Mouse (Mus musculus): ENCODE measurements around the gene Pdgfb.

Pdgfb gene

DNA sequence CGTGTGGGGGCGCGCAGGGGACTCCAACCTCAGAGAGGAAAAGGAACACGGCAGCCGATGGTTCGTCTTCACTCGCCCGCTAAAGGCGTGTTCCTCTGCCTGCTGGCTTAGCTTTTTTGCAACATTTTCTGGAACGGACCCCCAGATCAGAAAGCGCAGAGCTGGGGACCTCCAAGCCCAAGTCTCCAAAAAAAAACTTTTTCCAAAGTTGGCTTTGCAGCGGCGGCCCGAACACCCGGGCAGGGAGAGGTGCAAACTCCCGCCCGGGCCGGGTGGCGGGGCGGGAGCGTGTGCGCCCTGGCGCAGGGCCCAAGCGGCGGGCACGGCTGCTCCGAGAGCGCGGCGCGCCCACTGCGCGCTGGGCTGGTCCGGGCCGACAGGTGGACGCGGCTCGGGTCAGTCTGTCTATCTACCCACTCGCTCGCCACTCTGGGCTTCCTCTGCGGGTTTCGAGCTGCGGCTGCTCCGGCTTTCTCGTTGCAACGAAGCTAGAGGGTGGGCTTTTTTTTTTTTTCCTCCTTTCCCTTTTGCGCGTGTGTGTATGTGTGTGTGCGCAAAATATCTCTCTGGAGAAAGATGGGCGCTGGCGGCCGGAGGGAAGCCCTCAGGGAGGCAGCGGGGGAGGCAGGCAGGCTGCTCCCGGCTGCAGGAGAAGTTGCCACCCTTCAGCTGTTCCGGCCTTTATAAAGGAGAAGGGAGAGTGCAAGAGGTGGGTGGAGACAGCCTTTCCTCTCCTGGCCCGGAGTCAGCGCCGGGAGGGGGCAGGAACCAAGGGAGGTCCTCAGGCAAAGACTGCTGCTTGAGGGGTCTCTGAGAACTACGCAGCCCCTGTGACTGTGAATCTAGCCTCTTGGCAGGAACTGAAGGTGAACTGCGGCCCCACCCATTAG is at the start of gene Pdgfb:
Pdgfb (minus strand) TSS at position 657 of the 890 bp plus-strand sequence.
- DNase-seq, result peak; percentile 35

- no peak for DNase-seq
Measured at GRCm38 (mm10) chr15:80062821-80063220, 48.0 kb upstream of the Pdgfb start.

DNA sequence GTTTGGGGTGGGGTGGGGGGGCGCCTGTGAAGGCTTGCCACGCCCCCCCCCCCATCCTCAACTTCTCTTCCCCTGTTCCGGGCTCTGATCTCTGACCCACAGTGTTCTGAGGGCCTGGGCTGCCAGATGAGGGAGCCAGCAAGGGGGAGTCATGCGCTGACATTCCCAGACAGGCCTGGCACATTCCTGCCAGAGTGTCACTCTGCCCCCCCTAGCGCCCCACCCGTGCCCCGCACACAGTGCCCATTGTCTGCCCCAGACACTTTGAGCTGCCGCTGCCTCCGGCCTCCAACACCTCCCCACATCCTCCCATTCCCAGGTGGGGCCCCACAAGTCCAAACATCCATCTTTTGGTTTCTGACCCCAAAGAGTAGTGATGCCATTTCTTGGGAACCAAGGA is 47.6 kb upstream of the Pdgfb start:
- DNase-seq, result no peak

- DNase-seq, result no peak
Measured at GRCm38 (mm10) chr15:80061071-80061550, 46.3 kb upstream of the Pdgfb start.

GRCm38 (mm10) chr15:80060356-80061070 is 45.7 kb upstream of the Pdgfb start:
- no peak for DNase-seq

GRCm38 (mm10) chr15:80059606-80060005 is 44.8 kb upstream of the Pdgfb start:
- DNase-seq, result no peak

- no peak for DNase-seq
Measured at GRCm38 (mm10) chr15:80058151-80058550, 43.4 kb upstream of the Pdgfb start.

DNA sequence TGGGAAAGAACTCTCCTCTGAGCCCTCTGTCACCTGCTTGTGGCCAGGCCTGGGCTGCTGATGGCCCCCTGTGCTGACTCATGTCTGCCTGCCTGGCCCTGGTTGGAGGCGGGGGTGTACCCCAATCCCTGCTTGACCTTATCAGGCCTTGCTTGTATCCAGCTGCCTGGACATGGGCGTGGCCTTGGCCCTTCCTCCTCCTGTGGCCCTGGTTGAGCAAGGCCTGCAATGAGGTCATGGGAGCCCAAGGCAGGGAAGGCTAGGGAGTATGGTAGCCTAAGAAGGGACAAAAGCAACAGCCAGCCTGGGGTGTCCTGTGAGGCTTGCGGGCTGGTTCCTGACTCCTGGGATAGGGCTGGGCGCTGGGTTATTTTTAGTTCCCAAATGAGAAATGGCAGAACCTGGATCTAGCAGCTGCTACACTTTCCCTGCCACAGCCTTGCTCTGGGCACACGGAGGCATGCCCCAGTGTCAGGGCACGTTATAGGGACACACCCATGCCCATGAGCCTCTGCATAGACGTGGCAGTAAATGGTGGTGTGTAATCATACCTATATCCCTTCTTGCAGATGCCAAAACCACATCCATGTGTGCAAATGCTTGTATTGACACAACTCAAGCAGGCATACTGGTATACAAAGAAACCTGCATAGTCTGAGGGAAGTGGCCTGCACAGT is 39.4 kb upstream of the Pdgfb start:
- no peak for DNase-seq

DNA sequence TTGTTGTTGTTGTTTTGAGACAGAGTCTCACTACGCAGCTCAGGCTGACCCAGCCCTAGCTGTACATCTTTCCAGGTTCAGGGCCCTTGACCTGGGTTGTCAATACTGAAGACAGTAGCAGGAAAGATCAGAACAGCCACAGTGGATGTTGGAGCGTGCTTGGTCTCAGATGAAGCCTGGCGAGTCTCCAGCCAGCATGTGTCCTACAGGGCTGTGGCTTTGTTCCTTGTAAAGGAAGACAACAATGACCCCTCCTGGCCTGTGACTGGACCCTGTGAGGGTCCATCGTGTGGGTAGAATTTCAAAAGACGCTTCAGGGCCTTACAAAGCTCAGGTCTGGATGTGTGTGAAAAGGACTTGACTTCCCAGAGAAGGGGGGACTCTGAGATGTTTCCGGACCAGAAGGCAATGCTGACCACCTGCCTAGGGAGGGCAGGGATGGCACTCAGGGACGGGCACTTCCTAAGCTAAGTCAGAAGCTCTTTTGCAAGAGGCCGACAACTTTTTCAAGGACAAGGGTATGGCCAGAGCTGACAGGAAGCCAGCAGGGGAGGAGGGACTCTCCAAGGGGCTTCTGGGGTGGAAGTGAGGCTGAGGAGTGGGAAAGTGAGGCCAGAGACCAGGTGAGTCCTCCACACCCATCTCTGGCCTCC is 38.7 kb upstream of the Pdgfb start:
- no peak for DNase-seq

- no peak for DNase-seq
Measured at GRCm38 (mm10) chr15:80051782-80052181, 37.0 kb upstream of the Pdgfb start.

DNA sequence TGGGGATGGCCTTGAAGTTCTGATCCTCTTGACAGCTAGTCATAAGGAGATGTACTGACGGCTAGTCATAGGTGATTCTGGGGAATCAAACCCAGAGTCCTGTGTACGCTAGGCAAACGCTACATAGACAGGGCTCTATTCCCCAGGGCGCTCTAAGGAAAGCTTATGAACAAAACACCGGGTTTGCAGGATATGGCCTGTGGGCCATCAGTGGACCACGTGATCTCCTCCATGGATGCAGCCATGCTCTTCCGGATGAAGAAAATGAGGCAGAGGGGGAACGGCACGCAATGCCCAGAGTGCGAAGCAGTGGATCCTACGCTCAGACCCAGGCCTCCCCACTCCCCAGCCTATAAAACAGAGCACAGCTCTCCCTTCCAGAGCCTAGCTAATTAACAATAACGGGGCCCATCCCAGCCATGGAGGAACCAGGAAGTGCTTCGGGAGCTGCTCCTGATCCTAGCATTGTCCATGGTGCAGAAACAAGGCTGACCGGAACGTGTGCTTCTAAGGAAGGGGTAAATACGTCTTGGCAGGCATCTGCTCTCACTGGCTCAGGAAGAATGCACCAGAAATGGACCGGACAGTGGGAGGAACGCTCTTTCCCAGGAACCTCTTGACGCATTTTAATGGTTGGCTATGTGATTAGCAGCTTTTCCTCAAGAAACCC is 36.5 kb upstream of the Pdgfb start:
- DNase-seq, result no peak

- DNase-seq, result no peak
Measured at GRCm38 (mm10) chr15:80050093-80050492, 35.3 kb upstream of the Pdgfb start.

GRCm38 (mm10) chr15:80047973-80048372 is 33.2 kb upstream of the Pdgfb start:
- DNase-seq, result no peak

GRCm38 (mm10) chr15:80047242-80047641 is 32.5 kb upstream of the Pdgfb start:
- DNase-seq, result no peak

DNA sequence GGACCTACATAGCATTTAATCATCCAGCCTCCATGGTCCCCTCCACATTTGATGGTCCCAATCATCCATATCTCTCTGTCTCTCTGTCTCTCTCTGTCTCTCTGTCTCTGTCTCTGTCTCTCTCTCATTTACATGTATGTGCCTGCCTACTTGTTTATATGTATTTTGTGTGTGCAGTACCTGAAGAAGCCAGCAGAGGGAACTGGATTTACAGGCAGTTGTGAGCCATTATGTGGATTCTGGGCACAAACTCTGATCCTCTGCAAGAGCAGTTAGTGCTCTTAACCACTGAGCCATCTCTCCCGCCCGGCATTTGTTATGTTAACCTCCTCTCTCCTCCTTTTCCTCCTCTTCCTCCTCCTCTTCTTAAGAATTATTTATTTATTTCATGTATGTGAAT is 31.0 kb upstream of the Pdgfb start:
- no peak for DNase-seq

GRCm38 (mm10) chr15:80044249-80044648 is 29.5 kb upstream of the Pdgfb start:
- DNase-seq, result no peak

DNA sequence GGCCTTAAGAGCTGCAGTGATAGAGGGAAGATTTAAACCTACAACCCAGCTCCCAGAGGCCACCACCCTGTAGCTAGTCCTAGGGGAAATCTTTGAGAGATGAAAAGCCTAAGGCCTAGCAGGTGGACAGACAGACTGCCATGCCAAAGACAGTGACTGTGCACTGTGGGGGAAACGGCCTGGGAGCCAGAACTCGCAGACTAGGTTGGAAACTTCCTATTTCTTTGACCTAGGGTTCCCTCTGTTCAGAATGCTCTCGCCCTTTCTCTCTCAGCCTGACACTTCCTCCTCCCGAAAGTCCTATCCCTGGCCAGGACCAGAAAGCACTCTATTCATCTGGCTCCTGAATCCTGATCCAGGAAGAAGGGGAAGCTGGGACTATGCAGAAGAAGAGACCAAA is 27.4 kb upstream of the Pdgfb start:
- no peak for DNase-seq

DNA sequence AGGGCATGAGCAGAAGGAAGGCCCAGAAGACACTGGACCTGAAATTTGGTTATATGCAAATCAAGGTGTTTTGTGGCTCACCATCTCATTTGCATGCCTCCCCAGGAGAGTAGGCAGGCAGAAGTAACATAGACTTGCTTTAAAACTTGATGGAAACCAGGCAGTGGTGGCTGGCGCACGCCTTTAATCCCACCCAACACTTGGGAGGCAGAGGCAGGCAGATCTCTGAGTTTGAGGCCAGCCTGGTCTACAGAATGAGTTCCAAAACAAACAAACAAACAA is 23.3 kb upstream of the Pdgfb start:
- no peak for DNase-seq

DNA sequence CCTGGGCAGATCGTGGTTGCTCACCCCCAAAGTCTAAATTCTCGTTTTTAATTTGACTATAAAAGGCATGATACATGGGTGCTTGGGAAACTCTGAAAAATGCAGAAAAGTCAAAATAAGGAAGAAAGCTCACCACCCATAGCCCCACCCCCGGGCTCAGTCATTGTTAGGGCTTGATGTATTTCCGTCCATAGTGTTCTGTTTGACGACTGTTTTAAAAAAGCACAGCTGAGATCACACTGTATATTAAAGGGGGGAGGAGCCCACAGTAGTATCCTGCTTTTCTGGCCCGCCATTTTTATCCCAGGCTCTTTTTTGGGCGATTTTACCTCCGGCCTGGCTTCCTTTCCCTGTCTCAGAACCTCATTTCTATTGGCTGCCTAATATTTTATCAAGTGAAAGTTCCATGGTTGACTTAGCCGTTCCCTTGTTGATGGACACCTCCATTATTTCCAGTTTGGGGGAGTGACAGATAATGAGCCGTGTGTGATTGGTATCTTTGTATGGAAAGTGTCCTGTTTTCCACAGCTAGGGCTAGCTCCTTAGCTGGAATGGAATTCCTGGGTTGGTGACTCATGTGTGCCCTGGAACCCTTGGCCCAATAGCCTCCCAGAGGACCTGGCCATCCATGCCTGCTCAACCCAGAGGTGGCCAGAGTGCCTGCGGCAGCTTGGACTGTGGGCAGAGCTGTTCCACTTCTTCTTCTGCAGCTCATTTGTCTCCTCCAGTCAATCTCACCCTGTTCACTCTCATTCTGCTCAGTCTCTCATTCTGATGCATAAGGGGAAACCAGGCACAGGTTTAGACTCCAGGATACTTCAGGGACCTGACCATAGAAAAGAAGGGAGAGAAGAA is 22.7 kb upstream of the Pdgfb start:
- no peak for DNase-seq

GRCm38 (mm10) chr15:80035341-80035885 is 20.6 kb upstream of the Pdgfb start:
- DNase-seq, result no peak

DNA sequence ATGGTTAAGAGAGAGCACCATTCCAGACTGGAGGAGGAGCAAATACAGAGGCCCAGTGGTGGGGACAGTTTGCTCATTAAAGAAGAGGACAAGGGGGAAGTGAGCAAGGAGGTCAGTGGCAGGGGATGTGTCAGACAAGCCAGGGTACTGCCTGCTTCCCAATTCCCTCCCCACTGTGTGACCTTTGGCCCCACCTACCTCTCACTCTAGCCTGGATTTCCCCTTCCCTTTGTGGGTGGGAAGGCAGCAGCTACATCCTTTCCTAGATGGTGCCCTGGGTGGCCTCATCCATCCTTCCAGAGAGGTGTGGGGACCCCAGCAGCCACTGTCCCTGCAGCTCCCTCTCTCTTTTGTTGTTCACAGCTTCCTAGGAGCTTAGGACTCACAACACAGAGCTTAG is 20.1 kb upstream of the Pdgfb start:
- no peak for DNase-seq

Data from cerebellum, adult 11 months (tissue).